Mouse (Mus musculus) liver, embryonic 14.5 days (tissue): ENCODE data around the gene Mok. TPM values are rescaled to one million over a fixed set of nuclear protein-coding genes. Genes with fewer than 3 reads are reported as not detected.

Experiments used
- ATAC-seq: fragments of 200-750 bp; cut with Nextera tagmentation; 2 replicates; pipeline ENCODE4 v1.8.0; 2017; ENCODE audit warnings: moderate number of reproducible peaks, mild to moderate bottlenecking, moderate library complexity; ENCODE audit not compliant: insufficient read depth
- DNase-seq, 3 experiments: peaks; one replicate each; pipeline ENCODE4 v3.0.0-alpha.2; 2012 to 2013; ENCODE audit warnings: low read depth in 3 of 3, low spot score in 3 of 3
- H3K27ac ChIP-seq: fragments of 300-500 bp; sonication (generic); 2 replicates; pipeline ENCODE4 v1.5.1; 2014; ENCODE audit warnings: moderate library complexity, mild to moderate bottlenecking, control low read depth, inconsistent platforms
- H3K27me3 ChIP-seq: fragments of 300-500 bp; sonication (generic); 2 replicates; pipeline ENCODE4 v1.6.1; 2014; ENCODE audit warnings: mild to moderate bottlenecking, low read length, moderate library complexity; ENCODE audit not compliant: control insufficient read depth, insufficient read depth
- H3K36me3 ChIP-seq: fragments of 300-500 bp; sonication (generic); replicated peaks from 2 replicates; pipeline ENCODE4 v1.6.1; 2014; ENCODE audit warnings: low read depth; ENCODE audit not compliant: control insufficient read depth, insufficient read depth
- H3K4me1 ChIP-seq, 2 experiments: fragments of 200-500 bp in 1 of 2; fragments of 300-500 bp in 1 of 2; sonication (generic) in 1 of 2; replicated peaks; 2 replicates each; pipeline ENCODE4 v1.6.1; 2012 to 2014; ENCODE audit warnings: antibody characterized with exemption in 1 of 2, inconsistent platforms in 1 of 2, low read length in 1 of 2; ENCODE audit not compliant: control insufficient read depth in 2 of 2, insufficient read depth in 2 of 2
- H3K4me2 ChIP-seq: fragments of 300-500 bp; sonication (generic); 2 replicates; pipeline ENCODE4 v1.6.1; 2014; ENCODE audit warnings: low read depth, mild to moderate bottlenecking, control low read depth, moderate library complexity
- H3K4me3 ChIP-seq, 2 experiments: fragments of 200-500 bp in 1 of 2; fragments of 300-500 bp in 1 of 2; sonication (generic) in 1 of 2; 2 replicates each; pipeline ENCODE4 v1.5.1; 2012 to 2014; ENCODE audit warnings: low read depth in 2 of 2, low read length in 2 of 2, mild to moderate bottlenecking in 2 of 2, control low read depth in 1 of 2, inconsistent platforms in 1 of 2, moderate library complexity in 1 of 2; ENCODE audit not compliant: insufficient read depth in 1 of 2
- H3K9ac ChIP-seq: fragments of 300-500 bp; sonication (generic); replicated peaks from 2 replicates; pipeline ENCODE4 v1.6.1; 2014; ENCODE audit warnings: mild to moderate bottlenecking, control low read depth, moderate library complexity
- H3K9me3 ChIP-seq: fragments of 300-500 bp; sonication (generic); 2 replicates; pipeline ENCODE4 v1.6.1; 2016; ENCODE audit warnings: low read length, mixed read lengths; ENCODE audit not compliant: control insufficient read depth
- CTCF ChIP-seq: IDR thresholded peaks from 2 replicates; pipeline ENCODE4 v1.5.1; 2016; ENCODE audit warnings: antibody characterized with exemption, low read depth, control low read depth
- EP300 ChIP-seq: IDR thresholded peaks from 2 replicates; pipeline ENCODE4 v1.6.1; 2016; ENCODE audit warnings: antibody characterized with exemption, low read depth
- WGBS: fragments of 180-500 bp; shearing (Covaris S2); extraction: QIAGEN DNeasy Blood & Tissue Kit; methylation state at CpG from one replicate; pipeline ENCODE4 v1.1.7; 2014; ENCODE audit not compliant: insufficient replicate concordance; 5-methylcytosine and 5-hydroxymethylcytosine counted together
- polyA plus RNA-seq, 2 experiments: library from polyadenylated mRNA; depleted of rRNA in 1 of 2; stranded (reverse) in 1 of 2; unstranded in 1 of 2; fragments of >200 nt; fragmentation: Nextera tagmentation in 1 of 2; extraction: Ambion mirVana in 1 of 2; gene quantifications; 2 replicates each; pipeline versions ENCODE4 v1.2.1 to v1.2.3; 2012 to 2014

Gene Mok
- polyA plus RNA-seq, 2 experiments, result 0.18 to 0.23 TPM

DNA sequence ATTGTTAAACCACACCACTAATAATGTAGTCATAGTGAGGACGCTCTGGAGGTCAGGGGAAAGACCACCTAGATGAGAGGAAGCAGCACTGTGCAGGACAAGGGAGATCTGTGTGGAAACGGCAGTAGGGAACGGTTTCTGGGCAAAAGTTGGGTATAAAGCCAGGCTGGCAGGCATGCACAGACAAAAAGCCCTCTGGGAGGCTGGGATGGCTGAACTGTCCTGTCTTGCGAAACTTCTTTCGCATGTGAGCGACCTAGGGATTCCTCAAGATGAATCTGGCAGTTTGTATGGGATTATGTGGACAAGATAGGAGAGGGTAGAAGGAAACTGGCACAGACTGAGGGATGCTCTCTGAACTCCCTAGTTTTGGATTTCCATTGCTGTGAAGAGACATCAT, 68.8 kb downstream of the Mok start:
- H3K4me2 ChIP-seq, result no peak overlapping the region
- H3K4me3 ChIP-seq, result no peak overlapping the region
- no peak overlapping the region for H3K27ac ChIP-seq
- no peak overlapping the region for H3K9ac ChIP-seq
- ATAC-seq, result no peak
- no peaks in the 10 kb centered on the region for H3K27me3 ChIP-seq
- no peaks in the 10 kb centered on the region for H3K9me3 ChIP-seq
- H3K36me3 ChIP-seq, result no peaks in the 10 kb centered on the region
- TF ChIP-seq CTCF (no peak), EP300 (no peak)
- WGBS, result 84% methylated on average over 6 of the region's 6 CpGs
- no peak for DNase-seq
- peaks cover 0 to 21% of the 10 kb centered on the region in 2 experiments; a peak in 3 of 4 replicates for H3K4me1 ChIP-seq

- Histone ChIP-seq H3K27me3 (no peaks in the 10 kb centered on the region), H3K4me2 (no peak overlapping the region)
- WGBS, result 66% methylated on average over 10 of the region's 10 CpGs
Measured at GRCm38 (mm10) chr12:110770479-110771247, 70.1 kb downstream of the Mok start.

DNA sequence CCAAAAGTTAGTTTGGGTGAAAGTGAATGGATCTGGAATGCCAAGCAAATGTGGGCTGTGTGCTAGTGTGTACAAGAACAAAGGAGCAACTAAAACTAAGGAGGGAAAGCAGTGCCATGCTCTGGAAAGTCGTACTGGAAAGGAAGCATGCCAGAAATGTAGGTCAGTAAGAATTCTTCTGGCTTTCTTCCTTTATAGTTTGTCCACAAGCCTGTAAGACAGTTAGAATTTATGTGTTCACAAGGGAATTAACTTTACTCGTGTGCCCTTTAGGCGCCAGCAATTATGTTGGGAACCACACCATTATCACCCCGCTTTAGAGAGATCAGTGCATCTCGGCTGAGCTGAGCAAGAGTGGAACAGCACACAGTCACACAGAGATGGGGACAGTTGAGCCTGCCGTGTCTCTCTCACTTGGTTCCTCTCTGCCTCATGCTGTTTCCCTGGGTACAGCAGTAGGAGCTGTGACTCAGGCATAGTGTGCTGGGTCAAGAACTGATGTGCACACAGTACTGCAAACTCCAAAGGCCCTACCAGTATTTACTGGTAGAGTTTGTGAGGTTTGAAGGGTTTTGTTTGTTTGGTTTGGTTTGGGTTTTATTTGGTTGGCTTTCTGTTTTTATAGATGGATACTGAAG, 71.0 kb downstream of the Mok start:
- H3K4me3 ChIP-seq, result no peak overlapping the region
- DNase-seq (no peak), ATAC-seq (no peak)
- no peak overlapping the region for H3K9ac ChIP-seq
- no peaks in the 10 kb centered on the region for H3K27me3 ChIP-seq
- no peaks in the 10 kb centered on the region for H3K36me3 ChIP-seq
- no peak for TF ChIP-seq CTCF
- no peak for TF ChIP-seq EP300
- WGBS, result 49% methylated on average over 6 of the region's 6 CpGs
- no peak overlapping the region for H3K27ac ChIP-seq
- H3K4me1 ChIP-seq, result peaks cover 0 to 16% of the 10 kb centered on the region in 2 experiments; a peak in 3 of 4 replicates
- no peaks in the 10 kb centered on the region for H3K9me3 ChIP-seq
- H3K4me2 ChIP-seq, result no peak overlapping the region

More at GRCm38 (mm10) chr12:110770479-110771247, 70.1 kb downstream of the Mok start:
- Histone ChIP-seq H3K4me1 (peaks cover 0 to 18% of the 10 kb centered on the region in 2 experiments; a peak in 3 of 4 replicates), H3K4me3 (no peak overlapping the region), H3K9ac (no peak overlapping the region), H3K27ac (no peak overlapping the region), H3K9me3 (no peaks in the 10 kb centered on the region), H3K36me3 (no peaks in the 10 kb centered on the region)
- TF ChIP-seq CTCF, result no peak
- no peak for TF ChIP-seq EP300
- DNase-seq, result no peak
- no peak for ATAC-seq

- no peak for DNase-seq
- Histone ChIP-seq H3K9ac (no peak overlapping the region), H3K36me3 (no peaks in the 10 kb centered on the region), H3K9me3 (no peaks in the 10 kb centered on the region), H3K27me3 (no peaks in the 10 kb centered on the region), H3K27ac (no peak overlapping the region), H3K4me3 (no peak overlapping the region), H3K4me2 (no peak overlapping the region), H3K4me1 (peaks cover 0 to 16% of the 10 kb centered on the region in 2 experiments; a peak in 3 of 4 replicates)
- no peak for TF ChIP-seq EP300
- TF ChIP-seq CTCF, result no peak
- ATAC-seq, result no peak
Measured at GRCm38 (mm10) chr12:110768562-110768961, 72.2 kb downstream of the Mok start.

DNA sequence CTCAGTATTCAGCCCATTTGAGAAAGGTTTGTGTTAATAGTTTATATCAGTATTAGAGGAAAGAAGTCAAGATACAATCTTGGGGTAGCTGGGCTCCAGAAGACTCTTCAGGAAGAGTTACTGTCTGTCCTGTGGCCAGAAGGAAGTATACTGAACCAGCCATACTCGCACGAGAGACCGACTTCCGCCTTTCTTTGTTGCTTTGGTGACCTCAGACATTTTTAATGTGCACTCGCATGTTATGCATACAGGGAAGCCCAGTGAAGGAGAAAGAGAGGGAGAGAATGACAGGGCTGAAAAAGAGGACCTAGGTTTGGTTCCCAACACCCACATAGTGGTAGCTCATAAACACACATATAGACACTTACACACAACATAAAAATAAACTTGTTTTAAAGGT, 76.2 kb downstream of the Mok start:
- Histone ChIP-seq H3K9ac (no peak overlapping the region), H3K27me3 (no peaks in the 10 kb centered on the region), H3K27ac (no peak overlapping the region), H3K4me3 (no peak overlapping the region), H3K4me1 (peaks cover 0 to 9% of the 10 kb centered on the region in 2 experiments; a peak in 2 of 4 replicates), H3K9me3 (no peaks in the 10 kb centered on the region), H3K4me2 (no peak overlapping the region), H3K36me3 (no peaks in the 10 kb centered on the region)
- no peak for TF ChIP-seq EP300
- DNase-seq (no peak), ATAC-seq (no peak)
- 28% methylated on average over 5 of the region's 5 CpGs for WGBS
